Mouse (Mus musculus) embryonic facial prominence, embryonic 11.5 days (tissue): Measurements from ENCODE around the gene Sez6l. TPM values are rescaled to one million over a fixed set of nuclear protein-coding genes. Genes with fewer than 3 reads are reported as not detected.

Experiments
- ATAC-seq: fragments of 200-750 bp; cut with Nextera tagmentation; replicated peaks from 2 replicates; pipeline ENCODE4 v1.8.0; 2017; ENCODE audit warnings: low read depth; ENCODE audit not compliant: insufficient number of reproducible peaks, low FRiP score, low TSS enrichment
- DNase-seq: peaks from one replicate; pipeline ENCODE4 v3.0.0-alpha.2; 2015; ENCODE audit warnings: low spot score
- H3K27ac ChIP-seq: fragments of 300-500 bp; sonication (generic); replicated peaks from 2 replicates; pipeline ENCODE4 v1.5.1; 2014; ENCODE audit warnings: mild to moderate bottlenecking, low read depth, low read length, control low read depth
- H3K27me3 ChIP-seq: fragments of 300-500 bp; sonication (generic); 2 replicates; pipeline ENCODE4 v1.6.1; 2014; ENCODE audit warnings: mild to moderate bottlenecking, low read length, moderate library complexity, mixed read lengths; ENCODE audit not compliant: control insufficient read depth, insufficient read depth
- H3K36me3 ChIP-seq: fragments of 300-500 bp; sonication (generic); replicated peaks from 2 replicates; pipeline ENCODE4 v1.6.1; 2014; ENCODE audit warnings: low read depth, mild to moderate bottlenecking, low read length, moderate library complexity, mixed read lengths; ENCODE audit not compliant: control insufficient read depth, insufficient read depth
- H3K4me1 ChIP-seq: fragments of 300-500 bp; sonication (generic); 2 replicates; pipeline ENCODE4 v1.6.1; 2014; ENCODE audit warnings: low read length, mixed read lengths; ENCODE audit not compliant: control insufficient read depth, insufficient read depth
- H3K4me2 ChIP-seq: fragments of 300-500 bp; sonication (generic); 2 replicates; pipeline ENCODE4 v1.6.1; 2014; ENCODE audit warnings: low read depth, mild to moderate bottlenecking, control low read depth, low read length, moderate library complexity
- H3K4me3 ChIP-seq: fragments of 300-500 bp; sonication (generic); 2 replicates; pipeline ENCODE4 v1.5.1; 2014; ENCODE audit warnings: low read depth, low read length, control low read depth
- H3K9ac ChIP-seq: fragments of 300-500 bp; sonication (generic); replicated peaks from 2 replicates; pipeline ENCODE4 v1.6.1; 2014; ENCODE audit warnings: mild to moderate bottlenecking, control low read depth, low read length
- H3K9me3 ChIP-seq: fragments of 300-500 bp; sonication (generic); replicated peaks from 2 replicates; pipeline ENCODE4 v1.6.1; 2016; ENCODE audit warnings: mild to moderate bottlenecking, low read length, inconsistent platforms, mixed read lengths; ENCODE audit not compliant: control insufficient read depth
- WGBS: fragments of 180-500 bp; shearing (Covaris S2); extraction: QIAGEN DNeasy Blood & Tissue Kit; methylation state at CpG from one replicate; pipeline ENCODE4 v1.1.7; 2014; 5-methylcytosine and 5-hydroxymethylcytosine counted together
- polyA plus RNA-seq: library from polyadenylated mRNA; unstranded; fragments of >200 nt; fragmentation: Nextera tagmentation; extraction: Ambion mirVana; gene quantifications from 2 replicates; pipeline ENCODE4 v1.2.1, GENCODE M21; 2014

Gene Sez6l
- polyA plus RNA-seq, 1 experiment from 2014 or later = 0.48 TPM

DNA sequence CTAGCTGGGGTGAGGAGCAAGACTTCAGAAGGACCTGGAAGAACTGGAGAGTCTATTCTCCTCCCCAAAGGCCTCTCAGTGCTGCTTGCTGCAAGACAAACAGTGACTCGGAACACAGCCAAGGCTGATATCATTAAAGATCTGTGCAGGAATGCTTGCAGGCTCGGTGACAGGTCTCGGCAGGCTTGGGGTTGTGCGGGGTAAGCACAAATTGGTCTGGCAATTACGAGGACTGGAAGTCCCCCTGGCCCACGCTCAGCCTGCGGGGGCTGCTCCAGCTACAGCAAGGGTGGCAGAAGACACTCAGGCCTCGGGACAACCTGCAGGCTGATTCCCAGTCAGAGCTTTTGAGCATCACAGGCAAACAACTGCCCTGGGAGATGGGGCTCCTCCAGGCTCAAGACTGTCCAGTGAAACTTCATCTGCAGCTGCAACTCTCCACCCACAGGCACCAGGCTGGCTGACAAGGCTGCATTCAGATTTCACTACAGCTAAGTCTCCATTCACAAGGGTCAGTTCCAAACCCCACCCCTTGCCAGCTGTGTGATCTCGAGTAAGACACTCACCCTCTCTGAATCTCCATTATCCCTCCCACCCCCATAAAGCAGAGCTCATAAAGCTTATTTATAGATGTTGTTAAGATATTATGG is 31.0 kb upstream of the Sez6l start:
- no peak overlapping the region for H3K4me3 ChIP-seq
- H3K4me1 ChIP-seq = no peaks in the 10 kb centered on the region
- 31% methylated on average over 9 of the region's 9 CpGs for WGBS
- no peak overlapping the region for H3K9ac ChIP-seq
- no peak overlapping the region for H3K4me2 ChIP-seq
- H3K27me3 ChIP-seq = no peaks in the 10 kb centered on the region
- H3K36me3 ChIP-seq = no peaks in the 10 kb centered on the region
- ATAC-seq (no peak), DNase-seq (no peak)
- no peaks in the 10 kb centered on the region for H3K9me3 ChIP-seq
- H3K27ac ChIP-seq = no peak overlapping the region

DNA sequence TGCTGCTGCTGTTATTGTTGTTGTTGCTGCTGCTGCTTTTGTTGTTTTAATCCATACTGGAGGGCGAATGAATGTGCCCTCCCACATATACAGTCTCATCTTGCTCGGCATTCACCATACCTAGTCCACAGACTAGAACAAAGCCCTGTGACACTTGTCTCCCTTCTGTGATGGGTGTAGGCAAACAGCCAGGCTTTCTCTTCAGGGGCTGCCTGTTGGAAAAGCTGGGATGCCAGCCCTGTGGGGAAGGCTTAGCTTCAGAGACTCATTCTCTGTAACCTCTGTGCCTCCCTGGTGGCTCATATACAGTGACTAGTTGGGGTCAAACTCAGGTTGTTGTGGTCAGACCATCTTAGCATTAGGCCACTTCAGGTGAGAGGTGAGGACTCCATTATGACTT is 30.1 kb upstream of the Sez6l start:
- Histone ChIP-seq H3K9ac (no peak overlapping the region), H3K36me3 (no peaks in the 10 kb centered on the region), H3K27ac (no peak overlapping the region), H3K4me3 (no peak overlapping the region), H3K27me3 (no peaks in the 10 kb centered on the region), H3K9me3 (no peaks in the 10 kb centered on the region), H3K4me2 (no peak overlapping the region), H3K4me1 (no peaks in the 10 kb centered on the region)
- WGBS = 66% methylated on average over 2 of the region's 2 CpGs
- DNase-seq (no peak), ATAC-seq (no peak)

DNA sequence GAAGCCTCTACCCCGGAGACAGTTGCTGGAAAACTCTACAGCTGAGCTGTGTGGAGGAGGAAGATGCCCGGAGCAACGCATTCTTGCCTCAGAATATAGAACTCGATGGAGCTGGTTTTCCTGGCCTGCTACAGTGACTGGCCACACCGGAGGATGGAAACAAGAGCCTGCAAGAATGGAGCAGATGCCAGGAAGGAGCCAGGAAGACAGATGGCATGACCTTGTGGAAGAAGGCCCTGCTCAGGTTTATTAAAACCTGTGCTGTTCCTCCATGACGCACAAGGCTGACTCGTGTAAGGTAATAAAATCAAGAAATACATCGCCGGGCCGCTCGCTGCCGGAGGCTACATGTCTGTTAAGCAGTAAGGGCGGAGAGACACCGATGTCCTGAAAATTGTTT is 28.4 kb upstream of the Sez6l start:
- Histone ChIP-seq H3K36me3 (no peaks in the 10 kb centered on the region), H3K4me3 (no peak overlapping the region), H3K4me1 (no peaks in the 10 kb centered on the region), H3K27me3 (no peaks in the 10 kb centered on the region), H3K9me3 (no peaks in the 10 kb centered on the region), H3K27ac (no peak overlapping the region), H3K9ac (no peak overlapping the region), H3K4me2 (no peak overlapping the region)
- DNase-seq = no peak
- 79% methylated on average over 14 of the region's 14 CpGs for WGBS
- no peak for ATAC-seq

DNA sequence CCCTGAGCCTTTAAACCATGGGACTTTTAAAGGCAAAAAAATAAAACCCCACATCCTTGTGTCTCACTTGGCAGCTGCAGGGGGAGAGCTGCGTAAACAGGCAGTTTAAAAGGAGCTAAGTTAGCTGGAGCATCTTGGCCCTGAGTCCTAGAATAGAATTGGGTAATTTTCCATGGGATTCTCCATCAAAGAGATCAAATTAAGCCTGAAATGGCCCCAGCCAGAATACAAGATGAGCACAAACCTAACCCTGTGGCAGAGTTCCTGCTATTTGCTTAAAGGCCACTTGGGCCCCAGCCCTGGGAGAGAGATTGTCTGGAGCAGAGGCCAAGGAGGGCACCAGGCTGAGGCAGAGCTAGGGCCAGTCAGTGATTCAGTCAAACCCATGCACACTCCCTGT is 27.3 kb upstream of the Sez6l start:
- Histone ChIP-seq H3K27me3 (no peaks in the 10 kb centered on the region), H3K4me2 (no peak overlapping the region), H3K9ac (no peak overlapping the region), H3K4me3 (no peak overlapping the region), H3K9me3 (no peaks in the 10 kb centered on the region), H3K36me3 (no peaks in the 10 kb centered on the region), H3K27ac (no peak overlapping the region), H3K4me1 (no peaks in the 10 kb centered on the region)
- ATAC-seq = no peak
- WGBS = 79% methylated on average over 1 of the region's 1 CpGs
- no peak for DNase-seq

DNA sequence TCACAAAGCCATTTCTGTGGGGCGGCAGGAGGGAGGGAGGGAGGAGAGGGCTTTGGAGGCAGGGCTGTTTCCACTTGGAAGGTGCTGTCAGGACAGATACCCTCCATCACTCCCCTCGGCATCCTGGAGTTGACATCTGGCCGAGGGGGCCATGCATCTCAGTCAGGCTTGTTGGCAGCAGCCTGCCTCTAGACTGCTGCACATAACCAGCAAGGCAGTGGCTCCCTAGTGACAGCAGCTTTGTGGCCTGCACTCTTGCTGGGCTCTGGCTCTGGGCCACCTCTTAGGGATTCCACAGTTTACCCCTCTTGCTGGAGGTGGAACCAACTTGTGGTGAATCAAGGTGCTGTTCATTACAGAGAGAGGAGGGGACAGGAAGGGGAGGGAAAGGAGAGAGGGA is 26.6 kb upstream of the Sez6l start:
- no peak; the same call in 1 of the 2 replicates for ATAC-seq
- H3K36me3 ChIP-seq = no peaks in the 10 kb centered on the region
- H3K9ac ChIP-seq = no peak overlapping the region
- H3K4me2 ChIP-seq = no peak overlapping the region
- no peak overlapping the region for H3K4me3 ChIP-seq
- H3K27ac ChIP-seq = no peak overlapping the region
- H3K27me3 ChIP-seq = no peaks in the 10 kb centered on the region
- H3K9me3 ChIP-seq = no peaks in the 10 kb centered on the region
- 21% methylated on average over 3 of the region's 3 CpGs for WGBS
- no peak for DNase-seq
- H3K4me1 ChIP-seq = no peaks in the 10 kb centered on the region

DNA sequence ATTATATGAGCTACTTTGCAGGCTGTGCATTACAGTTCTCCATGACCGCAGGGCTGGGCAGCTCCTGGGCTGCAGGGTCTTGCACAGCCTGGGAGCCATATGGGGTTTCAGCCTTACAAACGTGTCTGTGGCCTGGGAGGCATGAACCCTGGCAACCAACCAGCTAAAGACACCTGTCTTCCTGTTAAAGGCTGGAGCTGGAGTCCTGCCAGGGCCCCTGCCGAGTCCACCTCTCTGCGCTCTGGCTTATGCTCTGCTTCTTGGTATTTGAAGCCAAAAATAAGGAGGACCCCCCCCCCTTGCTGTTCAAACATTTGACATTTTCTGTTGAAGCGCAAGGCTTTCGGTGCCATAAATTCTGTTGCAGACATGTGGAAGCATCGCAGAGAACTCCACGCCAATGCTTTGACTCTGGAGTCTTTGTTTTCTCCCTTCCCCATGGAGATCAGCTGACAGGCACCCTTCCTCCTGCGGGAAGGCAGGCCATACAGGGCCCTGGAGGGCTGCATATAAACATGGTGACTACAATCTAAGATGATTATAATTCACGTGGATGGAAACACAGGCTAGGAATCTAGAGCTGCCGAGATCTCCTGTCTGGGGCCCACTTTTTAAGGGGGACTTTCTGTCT is 23.4 kb upstream of the Sez6l start:
- Histone ChIP-seq H3K9me3 (no peaks in the 10 kb centered on the region), H3K27me3 (no peaks in the 10 kb centered on the region), H3K36me3 (no peaks in the 10 kb centered on the region), H3K4me3 (no peak overlapping the region), H3K4me1 (no peaks in the 10 kb centered on the region), H3K27ac (no peak overlapping the region), H3K9ac (no peak overlapping the region), H3K4me2 (no peak overlapping the region)
- no peak for ATAC-seq
- 62% methylated on average over 11 of the region's 11 CpGs for WGBS
- DNase-seq = no peak

DNA sequence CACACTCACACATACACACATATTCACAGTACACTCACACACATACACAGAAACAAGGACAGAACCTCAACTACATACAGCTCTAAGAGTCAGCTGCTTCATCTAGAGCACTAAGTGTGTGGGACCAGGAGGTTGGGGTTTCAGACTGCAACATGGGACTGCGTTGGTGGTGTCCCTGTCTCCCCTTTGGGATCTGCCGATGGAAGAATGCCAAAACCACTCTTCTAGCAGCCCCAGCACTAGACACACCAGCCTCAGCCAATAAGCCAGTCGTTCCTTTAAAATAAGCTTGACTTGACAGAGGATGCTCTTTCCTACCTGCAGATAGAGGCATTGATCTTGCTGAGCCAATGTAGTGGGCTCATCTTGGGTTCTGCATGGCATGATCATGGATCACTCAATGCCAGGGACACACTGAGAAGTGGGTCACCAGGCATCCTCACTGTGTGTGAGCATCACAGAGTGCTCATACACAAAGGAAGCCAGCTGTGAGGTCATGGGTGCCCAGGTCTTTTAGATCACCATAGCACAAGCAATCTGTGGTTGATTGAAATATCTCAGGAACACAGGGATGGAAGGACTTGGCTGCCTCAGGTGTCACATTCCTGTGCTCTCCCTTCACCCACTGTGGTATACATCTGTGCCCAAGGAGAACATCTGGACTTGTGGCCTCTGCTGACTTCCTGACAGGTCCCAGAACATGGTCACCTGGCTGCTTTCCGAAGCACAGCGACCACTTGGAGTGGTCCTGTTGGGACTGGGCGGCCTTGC is 22.7 kb upstream of the Sez6l start:
- no peaks in the 10 kb centered on the region for H3K9me3 ChIP-seq
- H3K27me3 ChIP-seq = no peaks in the 10 kb centered on the region
- H3K4me3 ChIP-seq = no peak overlapping the region
- H3K4me1 ChIP-seq = no peaks in the 10 kb centered on the region
- 78% methylated on average over 6 of the region's 6 CpGs for WGBS
- no peak overlapping the region for H3K27ac ChIP-seq
- no peaks in the 10 kb centered on the region for H3K36me3 ChIP-seq
- no peak overlapping the region for H3K9ac ChIP-seq
- ATAC-seq (no peak), DNase-seq (no peak)
- no peak overlapping the region for H3K4me2 ChIP-seq

DNA sequence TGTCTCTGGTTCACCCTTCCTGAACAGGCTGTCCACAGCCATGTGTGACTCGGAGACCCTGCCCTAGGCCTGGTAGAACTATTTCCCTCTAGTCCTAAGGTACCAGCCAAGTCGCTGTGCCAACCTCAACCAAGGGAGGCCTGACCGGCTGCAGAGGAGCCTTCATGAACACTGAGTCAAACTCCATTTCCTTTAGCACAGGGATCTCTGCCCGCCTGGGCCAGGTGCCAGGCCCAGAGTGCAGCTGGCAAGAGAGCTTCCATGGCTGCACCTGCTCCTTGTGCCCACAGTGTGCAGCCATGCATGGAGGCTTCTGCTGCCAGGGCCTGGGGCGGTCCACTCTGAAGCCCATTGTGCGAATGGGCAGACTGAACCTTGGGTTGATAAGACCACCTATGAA is 20.9 kb upstream of the Sez6l start:
- no peak for ATAC-seq
- no peak for DNase-seq
- Histone ChIP-seq H3K36me3 (no peaks in the 10 kb centered on the region), H3K9ac (no peak overlapping the region), H3K9me3 (no peaks in the 10 kb centered on the region), H3K27me3 (no peaks in the 10 kb centered on the region), H3K4me2 (no peak overlapping the region), H3K4me3 (no peak overlapping the region), H3K27ac (no peak overlapping the region), H3K4me1 (no peaks in the 10 kb centered on the region)
- 89% methylated on average over 6 of the region's 6 CpGs for WGBS
